Mouse (Mus musculus): ENCODE measurements around the gene Olfr1123. TPM values are rescaled to one million over a fixed set of nuclear protein-coding genes. Genes with fewer than 3 reads are reported as not detected.

Gene Olfr1123
- polyA plus RNA-seq, 1 experiment from 2014 or later, result not detected

GRCm38 (mm10) chr2:87461769-87462168 lies 45.3 kb downstream of the Olfr1123 start:
- no peak overlapping the region for H3K27ac ChIP-seq (ENCODE audit: low read length)
- no peak for ATAC-seq
- H3K9me3 ChIP-seq (ENCODE audit: control insufficient read depth, low read length), result no peaks in the 10 kb centered on the region
- H3K4me3 ChIP-seq (ENCODE audit: low read length), result no peak overlapping the region
- H3K27me3 ChIP-seq (replicated peaks; ENCODE audit: control insufficient read depth, insufficient read depth, low read length), result no peaks in the 10 kb centered on the region
- H3K9ac ChIP-seq (ENCODE audit: low read depth, low read length), result no peak overlapping the region
- H3K36me3 ChIP-seq (ENCODE audit: control insufficient read depth, insufficient read depth, low read length), result no peaks in the 10 kb centered on the region
- H3K4me1 ChIP-seq (ENCODE audit: control insufficient read depth, insufficient read depth, low read length), result no peaks in the 10 kb centered on the region
- WGBS, result 90% methylated on average over 4 of the region's 4 CpGs
- H3K4me2 ChIP-seq (ENCODE audit: low read depth, low read length), result no peak overlapping the region

Other genes with a start within 250 kb of the Olfr1123 start
- gene Olfr1112, start 228.8 kb upstream of the Olfr1123 start, polyA plus RNA-seq (2015; fragmentation: Nextera tagmentation; extraction: Ambion mirVana), result not detected in 2 replicates
- gene Olfr1113, start 207.7 kb upstream of the Olfr1123 start, polyA plus RNA-seq (2015; fragmentation: Nextera tagmentation; extraction: Ambion mirVana), result not detected in 2 replicates
- not detected in 2 replicates for gene Olfr1115, start 168.6 kb upstream of the Olfr1123 start, polyA plus RNA-seq (2015; fragmentation: Nextera tagmentation; extraction: Ambion mirVana)
- not detected in 2 replicates for gene Olfr1116, start 149.1 kb upstream of the Olfr1123 start, polyA plus RNA-seq (2015; fragmentation: Nextera tagmentation; extraction: Ambion mirVana)
- gene Olfr1118, start 109.1 kb upstream of the Olfr1123 start, polyA plus RNA-seq (2015; fragmentation: Nextera tagmentation; extraction: Ambion mirVana), result not detected in 2 replicates
- gene Olfr1120, start 61.8 kb upstream of the Olfr1123 start, polyA plus RNA-seq (2015; fragmentation: Nextera tagmentation; extraction: Ambion mirVana), result not detected in 2 replicates
- gene Olfr1121, start 46.7 kb upstream of the Olfr1123 start, polyA plus RNA-seq (2015; fragmentation: Nextera tagmentation; extraction: Ambion mirVana), result not detected in 2 replicates
- not detected in 2 replicates for gene Olfr1122, start 30.8 kb upstream of the Olfr1123 start, polyA plus RNA-seq (2015; fragmentation: Nextera tagmentation; extraction: Ambion mirVana)
- gene Olfr1124, start 13.6 kb downstream of the Olfr1123 start, polyA plus RNA-seq (2015; fragmentation: Nextera tagmentation; extraction: Ambion mirVana), result not detected in 2 replicates
- gene Olfr1126, start 37.3 kb downstream of the Olfr1123 start, polyA plus RNA-seq (2015; fragmentation: Nextera tagmentation; extraction: Ambion mirVana), result not detected in 2 replicates
- gene Pramel7, start 80.5 kb downstream of the Olfr1123 start, polyA plus RNA-seq (2015; fragmentation: Nextera tagmentation; extraction: Ambion mirVana), result not detected in 2 replicates
- not detected in 2 replicates for gene Pramel6, start 89.9 kb downstream of the Olfr1123 start, polyA plus RNA-seq (2015; fragmentation: Nextera tagmentation; extraction: Ambion mirVana)
- not detected in 2 replicates for gene Olfr153, start 115.2 kb downstream of the Olfr1123 start, polyA plus RNA-seq (2015; fragmentation: Nextera tagmentation; extraction: Ambion mirVana)
- not detected in 2 replicates for gene Olfr1128, start 128.9 kb downstream of the Olfr1123 start, polyA plus RNA-seq (2015; fragmentation: Nextera tagmentation; extraction: Ambion mirVana)
- not detected in 2 replicates for gene Olfr1129, start 157.3 kb downstream of the Olfr1123 start, polyA plus RNA-seq (2015; fragmentation: Nextera tagmentation; extraction: Ambion mirVana)
- not detected in 2 replicates for gene Olfr1130, start 189.6 kb downstream of the Olfr1123 start, polyA plus RNA-seq (2015; fragmentation: Nextera tagmentation; extraction: Ambion mirVana)
- not detected in 2 replicates for gene Olfr1131, start 210.5 kb downstream of the Olfr1123 start, polyA plus RNA-seq (2015; fragmentation: Nextera tagmentation; extraction: Ambion mirVana)
- not detected in 2 replicates for gene Olfr1132, start 220.9 kb downstream of the Olfr1123 start, polyA plus RNA-seq (2015; fragmentation: Nextera tagmentation; extraction: Ambion mirVana)
- not detected in 2 replicates for gene Olfr1133, start 230.7 kb downstream of the Olfr1123 start, polyA plus RNA-seq (2015; fragmentation: Nextera tagmentation; extraction: Ambion mirVana)
- gene Olfr1134, start 241.8 kb downstream of the Olfr1123 start, polyA plus RNA-seq (2015; fragmentation: Nextera tagmentation; extraction: Ambion mirVana), result not detected in 2 replicates

All from intestine, embryonic 16.5 days (tissue).